25 mouse cellular contexts compared by ENCODE assay signal in the genomic region with DNA sequence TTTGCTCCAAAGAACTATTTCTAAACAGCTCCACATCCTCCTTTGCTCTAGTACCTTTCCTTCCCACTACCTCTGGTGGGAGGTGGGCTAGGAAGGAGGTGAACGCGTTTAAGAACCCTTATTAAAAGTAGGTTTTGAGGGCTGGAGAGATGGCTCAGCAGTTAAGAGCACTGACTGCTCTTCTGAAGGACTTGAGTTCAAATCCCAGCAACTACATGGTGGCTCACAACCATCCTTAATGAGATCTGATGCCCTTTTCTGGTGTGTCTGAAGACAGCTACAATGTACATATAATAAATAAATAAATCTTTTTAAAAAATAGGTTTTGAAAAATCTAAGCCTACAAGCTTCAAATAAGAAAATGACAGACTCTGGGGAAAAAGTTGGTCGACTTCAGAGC. TPM values are rescaled to one million over a fixed set of nuclear protein-coding genes. Genes with fewer than 3 reads are reported as not detected.
"Had no signal": no experiment of that assay in that cellular context is flagged by ENCODE, and none has a peak within 500 bp of the region (broad histone marks: within the 10 kb centered on the region; RNA-seq: fewer than 3 reads in every experiment).

No protein-coding gene starts in this region.

RNA-seq across cellular contexts. Expression of gene Apobec4, which starts 35.1 kb away (rescaled TPM):
- polyA plus RNA-seq: limb, embryonic 10.5 days; limb, embryonic 12.5 days; limb, embryonic 13.5 days; limb, embryonic 14.5 days; limb, embryonic 15.5 days; liver, adult 2 months; liver, embryonic 11.5 days; liver, embryonic 12.5 days; liver, embryonic 13.5 days; liver, embryonic 14.5 days; liver, embryonic 15.5 days; liver, embryonic 16.5 days; liver, postnatal 0 days; lung, embryonic 14.5 days; macrophage; midbrain, embryonic 10.5 days; midbrain, embryonic 12.5 days; midbrain, embryonic 13.5 days; midbrain, embryonic 14.5 days; midbrain, embryonic 15.5 days; midbrain, embryonic 16.5 days; midbrain, postnatal 0 days; myocyte; neural tube, embryonic 11.5 days; neural tube, embryonic 12.5 days had no signal
